Mouse (Mus musculus): Measurements from ENCODE around the gene Hoxb3. TPM values are rescaled to one million over a fixed set of nuclear protein-coding genes. Genes with fewer than 3 reads are reported as not detected.

Gene Hoxb3
- polyA plus RNA-seq, 1 experiment from 2014 or later: 0.11 TPM

- no peaks in the 10 kb centered on the region for H3K9me3 ChIP-seq (replicated peaks; ENCODE audit: control insufficient read depth, low read length)
- no peaks in the 10 kb centered on the region for H3K4me1 ChIP-seq (ENCODE audit: control insufficient read depth, low read depth, low read length)
- no peak overlapping the region for H3K27ac ChIP-seq (ENCODE audit: low read length)
- H3K27me3 ChIP-seq (ENCODE audit: control insufficient read depth, insufficient read depth, low read depth, low read length): peaks cover 48% of the 10 kb centered on the region
- ATAC-seq (ENCODE audit: low read depth): no peak
- no peak overlapping the region for H3K9ac ChIP-seq (ENCODE audit: low read depth, low read length)
- no peaks in the 10 kb centered on the region for H3K36me3 ChIP-seq (ENCODE audit: control insufficient read depth, insufficient read depth)
- H3K4me3 ChIP-seq (ENCODE audit: low read depth, low read length): no peak overlapping the region
- 4% methylated on average over 47 of the region's 47 CpGs for WGBS (ENCODE audit: insufficient replicate concordance)
- no peak overlapping the region for H3K4me2 ChIP-seq (ENCODE audit: low read depth, low read length)
These were observed 43.2 kb downstream of the Hoxb3 start for GRCm38 (mm10) chr11:96366092-96367041.

DNA sequence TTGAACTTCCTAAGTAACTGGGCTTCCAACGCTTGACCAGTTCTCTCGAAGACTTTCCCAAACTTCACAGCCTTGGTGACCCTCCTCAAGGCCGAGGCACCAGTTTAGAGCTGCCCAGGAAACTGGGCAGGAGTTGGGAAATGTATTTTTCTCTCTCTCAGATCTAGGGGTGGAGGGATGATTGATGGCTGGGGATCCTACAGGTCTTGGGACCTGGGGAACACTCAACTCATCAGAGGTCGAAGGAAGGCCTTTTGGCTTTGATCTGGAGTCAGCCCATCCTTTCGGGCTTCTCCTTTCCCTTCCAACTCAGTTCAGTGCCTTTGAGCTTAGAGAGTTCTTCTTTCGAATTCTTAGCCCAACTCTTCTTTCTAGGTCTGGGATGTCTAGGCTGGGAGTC lies 44.0 kb downstream of the Hoxb3 start:
- Histone ChIP-seq H3K27ac (ENCODE audit: low read length) (no peak overlapping the region), H3K4me2 (ENCODE audit: low read depth, low read length) (no peak overlapping the region), H3K9ac (ENCODE audit: low read depth, low read length) (no peak overlapping the region), H3K36me3 (ENCODE audit: control insufficient read depth, insufficient read depth) (no peaks in the 10 kb centered on the region), H3K4me3 (ENCODE audit: low read depth, low read length) (no peak overlapping the region), H3K9me3 (replicated peaks; ENCODE audit: control insufficient read depth, low read length) (no peaks in the 10 kb centered on the region), H3K27me3 (ENCODE audit: control insufficient read depth, insufficient read depth, low read depth, low read length) (peaks cover 48% of the 10 kb centered on the region), H3K4me1 (ENCODE audit: control insufficient read depth, low read depth, low read length) (no peaks in the 10 kb centered on the region)
- 13% methylated on average over 6 of the region's 6 CpGs for WGBS (ENCODE audit: insufficient replicate concordance)
- no peak for ATAC-seq (ENCODE audit: low read depth)

GRCm38 (mm10) chr11:96368686-96369085 lies 45.6 kb downstream of the Hoxb3 start:
- 24% methylated on average over 5 of the region's 5 CpGs for WGBS (ENCODE audit: insufficient replicate concordance)
- Histone ChIP-seq H3K4me2 (ENCODE audit: low read depth, low read length) (no peak overlapping the region), H3K9me3 (replicated peaks; ENCODE audit: control insufficient read depth, low read length) (no peaks in the 10 kb centered on the region), H3K4me3 (ENCODE audit: low read depth, low read length) (no peak overlapping the region), H3K27ac (ENCODE audit: low read length) (no peak overlapping the region), H3K27me3 (ENCODE audit: control insufficient read depth, insufficient read depth, low read depth, low read length) (peaks cover 56% of the 10 kb centered on the region), H3K4me1 (ENCODE audit: control insufficient read depth, low read depth, low read length) (no peaks in the 10 kb centered on the region), H3K9ac (ENCODE audit: low read depth, low read length) (no peak overlapping the region), H3K36me3 (ENCODE audit: control insufficient read depth, insufficient read depth) (no peaks in the 10 kb centered on the region)
- no peak for ATAC-seq (ENCODE audit: low read depth)

GRCm38 (mm10) chr11:96369140-96369539 lies 46.0 kb downstream of the Hoxb3 start:
- no peak for ATAC-seq (ENCODE audit: low read depth)
- no peaks in the 10 kb centered on the region for H3K4me1 ChIP-seq (ENCODE audit: control insufficient read depth, low read depth, low read length)
- no peak overlapping the region for H3K9ac ChIP-seq (ENCODE audit: low read depth, low read length)
- no peaks in the 10 kb centered on the region for H3K9me3 ChIP-seq (replicated peaks; ENCODE audit: control insufficient read depth, low read length)
- no peaks in the 10 kb centered on the region for H3K36me3 ChIP-seq (ENCODE audit: control insufficient read depth, insufficient read depth)
- peaks cover 60% of the 10 kb centered on the region for H3K27me3 ChIP-seq (ENCODE audit: control insufficient read depth, insufficient read depth, low read depth, low read length)
- WGBS (ENCODE audit: insufficient replicate concordance): 35% methylated on average over 7 of the region's 7 CpGs
- no peak overlapping the region for H3K4me2 ChIP-seq (ENCODE audit: low read depth, low read length)
- no peak overlapping the region for H3K4me3 ChIP-seq (ENCODE audit: low read depth, low read length)
- no peak overlapping the region for H3K27ac ChIP-seq (ENCODE audit: low read length)

DNA sequence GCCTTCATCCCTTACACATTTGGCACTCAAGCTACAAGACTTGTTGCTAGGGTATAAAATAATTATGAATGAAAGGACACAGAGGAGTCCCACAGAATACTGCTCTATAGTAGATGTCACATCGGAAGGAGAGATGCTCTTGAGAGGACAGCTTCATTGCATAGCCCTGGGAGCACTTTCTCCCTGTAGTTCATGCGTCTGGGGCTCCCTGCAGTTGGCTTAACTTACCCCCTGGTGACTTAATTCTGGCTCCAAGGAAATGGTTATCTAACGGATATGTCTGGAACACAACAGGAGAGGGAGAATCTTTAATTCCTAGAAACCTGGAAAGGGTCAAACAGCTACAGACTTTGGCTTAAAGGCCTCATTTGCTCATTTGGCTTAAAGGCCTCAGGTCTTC lies 48.6 kb downstream of the Hoxb3 start:
- Histone ChIP-seq H3K4me3 (ENCODE audit: low read depth, low read length) (no peak overlapping the region), H3K4me1 (ENCODE audit: control insufficient read depth, low read depth, low read length) (no peaks in the 10 kb centered on the region), H3K9me3 (replicated peaks; ENCODE audit: control insufficient read depth, low read length) (no peaks in the 10 kb centered on the region), H3K27ac (ENCODE audit: low read length) (no peak overlapping the region), H3K9ac (ENCODE audit: low read depth, low read length) (no peak overlapping the region), H3K27me3 (ENCODE audit: control insufficient read depth, insufficient read depth, low read depth, low read length) (peaks cover 42% of the 10 kb centered on the region), H3K36me3 (ENCODE audit: control insufficient read depth, insufficient read depth) (no peaks in the 10 kb centered on the region), H3K4me2 (ENCODE audit: low read depth, low read length) (no peak overlapping the region)
- WGBS (ENCODE audit: insufficient replicate concordance): 36% methylated on average over 3 of the region's 3 CpGs
- no peak for ATAC-seq (ENCODE audit: low read depth)

- Histone ChIP-seq H3K27ac (ENCODE audit: low read length) (no peak overlapping the region), H3K27me3 (ENCODE audit: control insufficient read depth, insufficient read depth, low read depth, low read length) (peaks cover 36% of the 10 kb centered on the region), H3K4me2 (ENCODE audit: low read depth, low read length) (no peak overlapping the region), H3K4me3 (ENCODE audit: low read depth, low read length) (no peak overlapping the region), H3K9ac (ENCODE audit: low read depth, low read length) (no peak overlapping the region), H3K36me3 (ENCODE audit: control insufficient read depth, insufficient read depth) (no peaks in the 10 kb centered on the region), H3K9me3 (replicated peaks; ENCODE audit: control insufficient read depth, low read length) (no peaks in the 10 kb centered on the region), H3K4me1 (ENCODE audit: control insufficient read depth, low read depth, low read length) (no peaks in the 10 kb centered on the region)
- 21% methylated on average over 3 of the region's 3 CpGs for WGBS (ENCODE audit: insufficient replicate concordance)
- no peak for ATAC-seq (ENCODE audit: low read depth)
These were observed 49.4 kb downstream of the Hoxb3 start for GRCm38 (mm10) chr11:96372519-96372918.

GRCm38 (mm10) chr11:96374810-96375209 lies 51.7 kb downstream of the Hoxb3 start:
- Histone ChIP-seq H3K27me3 (ENCODE audit: control insufficient read depth, insufficient read depth, low read depth, low read length) (peaks cover 23% of the 10 kb centered on the region), H3K36me3 (ENCODE audit: control insufficient read depth, insufficient read depth) (no peaks in the 10 kb centered on the region), H3K4me2 (ENCODE audit: low read depth, low read length) (no peak overlapping the region), H3K9ac (ENCODE audit: low read depth, low read length) (no peak overlapping the region), H3K4me3 (ENCODE audit: low read depth, low read length) (no peak overlapping the region), H3K4me1 (ENCODE audit: control insufficient read depth, low read depth, low read length) (no peaks in the 10 kb centered on the region), H3K9me3 (replicated peaks; ENCODE audit: control insufficient read depth, low read length) (no peaks in the 10 kb centered on the region), H3K27ac (ENCODE audit: low read length) (no peak overlapping the region)
- no peak for ATAC-seq (ENCODE audit: low read depth)
- WGBS (ENCODE audit: insufficient replicate concordance): 29% methylated on average over 7 of the region's 7 CpGs

GRCm38 (mm10) chr11:96383381-96383780 lies 60.3 kb downstream of the Hoxb3 start:
- Histone ChIP-seq H3K9me3 (replicated peaks; ENCODE audit: control insufficient read depth, low read length) (no peaks in the 10 kb centered on the region), H3K36me3 (ENCODE audit: control insufficient read depth, insufficient read depth) (no peaks in the 10 kb centered on the region), H3K27me3 (ENCODE audit: control insufficient read depth, insufficient read depth, low read depth, low read length) (peaks cover 8% of the 10 kb centered on the region), H3K27ac (ENCODE audit: low read length) (no peak overlapping the region), H3K4me3 (ENCODE audit: low read depth, low read length) (no peak overlapping the region), H3K4me1 (ENCODE audit: control insufficient read depth, low read depth, low read length) (no peaks in the 10 kb centered on the region), H3K4me2 (ENCODE audit: low read depth, low read length) (no peak overlapping the region), H3K9ac (ENCODE audit: low read depth, low read length) (no peak overlapping the region)
- 54% methylated on average over 5 of the region's 5 CpGs for WGBS (ENCODE audit: insufficient replicate concordance)
- ATAC-seq (ENCODE audit: low read depth): no peak

DNA sequence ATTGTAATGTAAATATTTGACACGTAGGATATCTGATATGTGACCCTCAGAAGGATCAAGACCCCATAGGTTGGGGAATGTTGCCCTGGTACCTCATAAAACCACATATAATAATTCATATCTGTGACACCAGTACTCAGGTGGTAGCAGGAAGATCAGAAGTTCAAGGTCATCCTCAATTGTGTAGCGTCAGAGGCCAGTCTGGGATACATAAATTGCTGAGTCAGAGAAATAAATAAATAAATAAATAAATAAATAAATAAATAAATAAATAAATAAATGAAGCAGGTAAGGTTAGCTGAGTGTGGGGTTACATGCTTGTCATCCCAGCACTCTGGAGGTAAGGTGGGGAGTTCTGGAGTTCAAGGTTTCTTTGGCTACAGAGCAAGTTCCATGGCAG lies 64.5 kb downstream of the Hoxb3 start:
- Histone ChIP-seq H3K27ac (ENCODE audit: low read length) (no peak overlapping the region), H3K9ac (ENCODE audit: low read depth, low read length) (no peak overlapping the region), H3K4me3 (ENCODE audit: low read depth, low read length) (no peak overlapping the region), H3K27me3 (ENCODE audit: control insufficient read depth, insufficient read depth, low read depth, low read length) (peaks cover 2% of the 10 kb centered on the region; the same call in 1 of the 2 replicates), H3K9me3 (replicated peaks; ENCODE audit: control insufficient read depth, low read length) (no peaks in the 10 kb centered on the region), H3K4me1 (ENCODE audit: control insufficient read depth, low read depth, low read length) (no peaks in the 10 kb centered on the region), H3K36me3 (ENCODE audit: control insufficient read depth, insufficient read depth) (no peaks in the 10 kb centered on the region), H3K4me2 (ENCODE audit: low read depth, low read length) (no peak overlapping the region)
- WGBS (ENCODE audit: insufficient replicate concordance): 66% methylated on average over 2 of the region's 2 CpGs
- no peak for ATAC-seq (ENCODE audit: low read depth)

Measured in liver, embryonic 16.5 days (tissue).